Mouse (Mus musculus): Measurements from ENCODE around the gene Bcl7b. TPM values are rescaled to one million over a fixed set of nuclear protein-coding genes. Genes with fewer than 3 reads are reported as not detected.

Gene Bcl7b
- polyA plus RNA-seq (2015; fragmentation: Nextera tagmentation; extraction: Ambion mirVana) = 63.1 and 65.7 TPM in 2 replicates

DNA sequence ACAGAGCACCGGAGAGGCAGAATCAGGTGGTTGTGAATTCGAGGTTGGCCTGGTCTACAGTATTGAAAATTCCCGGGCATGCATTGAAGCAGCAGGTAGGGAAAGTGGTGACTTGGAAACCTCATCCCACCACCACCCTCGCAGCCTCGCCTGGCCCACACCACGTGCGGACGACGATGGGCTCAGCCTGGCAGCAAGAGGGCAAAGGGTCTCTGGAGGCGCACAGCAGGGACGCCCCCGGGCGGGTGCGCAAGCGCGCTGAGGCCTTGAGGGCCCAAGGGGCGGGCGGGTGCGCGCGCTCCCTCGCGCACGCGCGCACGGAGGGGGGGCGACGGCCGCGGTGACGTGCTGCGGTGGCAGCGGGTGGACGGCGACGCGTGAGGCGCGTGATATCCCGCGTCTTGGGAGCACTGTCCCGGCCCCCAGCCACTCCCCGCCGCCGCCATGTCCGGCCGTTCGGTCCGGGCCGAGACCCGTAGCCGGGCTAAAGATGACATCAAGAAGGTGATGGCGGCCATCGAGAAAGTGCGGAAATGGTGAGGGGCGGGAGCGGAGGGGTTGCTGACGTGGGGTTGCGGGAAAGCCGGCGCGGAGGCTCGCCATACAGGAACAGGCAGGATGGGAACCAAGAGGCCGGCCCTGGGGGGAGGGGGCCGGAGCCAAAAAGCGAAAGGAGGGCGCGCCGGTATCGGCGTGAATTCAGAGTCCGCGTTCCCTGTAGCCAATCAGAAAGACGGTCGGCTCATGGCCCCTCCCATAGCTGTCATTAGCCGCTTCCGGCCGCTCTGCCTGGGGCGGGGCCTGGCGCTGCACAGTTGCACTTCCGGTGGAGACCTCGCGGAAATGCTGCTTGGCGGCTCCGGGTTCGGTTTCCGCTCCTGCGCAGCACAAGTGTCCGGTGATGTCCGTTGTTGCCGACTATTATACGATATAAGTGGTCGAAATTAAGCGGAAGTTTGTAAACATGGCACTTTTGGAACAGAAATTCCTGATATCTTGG is at the start of gene Bcl7b:
TSS of gene Bcl7b (plus strand) at position 221 of the 1,000 bp plus-strand sequence.
- peak; percentile 99 for DNase-seq (ENCODE audit: low spot score)
- peak within 1 kb of the TSS; percentile 98 for H3K27ac ChIP-seq (ENCODE audit: low read length)
- ATAC-seq = peak; percentile 99
- TF ChIP-seq CTCF (IDR thresholded peaks at IDR 0.05) (peak; percentile 30), EP300 (IDR thresholded peaks at IDR 0.05) (peak; percentile 40; the same call in 1 of the 2 replicates)
- peaks cover 14% of the 10 kb centered on the region for H3K36me3 ChIP-seq (ENCODE audit: insufficient read depth, low read length)
- no peaks in the 10 kb centered on the region for H3K27me3 ChIP-seq (replicated peaks; ENCODE audit: insufficient read depth, low read length)
- H3K9ac ChIP-seq (replicated peaks; ENCODE audit: low read depth) = peak within 1 kb of the TSS; percentile 88
- H3K4me2 ChIP-seq (replicated peaks; ENCODE audit: low read depth, low read length) = peak within 1 kb of the TSS; percentile 64
- H3K4me1 ChIP-seq (ENCODE audit: insufficient read depth, low read depth, low read length) = peaks cover 6% of the 10 kb centered on the region; the same call in 1 of the 2 replicates
- H3K4me3 ChIP-seq (ENCODE audit: low read depth, low read length) = peak within 1 kb of the TSS; percentile 81
- 2% methylated on average over 69 of the region's 95 CpGs for WGBS
- H3K9me3 ChIP-seq (ENCODE audit: low read length) = no peaks in the 10 kb centered on the region

DNA sequence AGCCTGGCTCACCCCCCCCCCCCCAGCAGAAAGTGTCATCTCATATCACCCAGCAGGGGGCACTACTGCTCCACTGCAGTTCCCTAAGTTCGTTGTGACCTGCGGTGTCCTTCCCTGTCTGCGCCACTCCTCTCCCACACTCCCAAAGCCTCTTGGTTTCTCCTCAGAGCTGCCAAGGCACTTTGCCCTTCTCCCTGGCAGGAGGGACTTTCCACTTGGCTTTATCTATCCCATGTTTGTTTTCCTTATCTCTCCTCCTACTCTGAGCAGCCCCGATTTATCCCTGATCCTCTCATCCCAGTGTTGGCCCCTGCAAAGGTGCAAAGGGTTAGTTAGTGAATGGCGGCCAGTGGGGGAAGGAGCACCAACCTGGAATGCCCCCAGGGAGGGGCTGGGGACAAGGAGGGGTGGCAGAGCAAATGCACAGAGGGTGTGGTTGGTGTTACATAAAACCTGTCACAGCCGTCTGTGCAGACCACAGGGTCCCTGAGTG is 49.4 kb upstream of the Bcl7b start:
- WGBS = 6% methylated on average over 6 of the region's 6 CpGs
- no peak overlapping the region for H3K27ac ChIP-seq (ENCODE audit: low read length)
- ATAC-seq = peak; percentile 87

DNA sequence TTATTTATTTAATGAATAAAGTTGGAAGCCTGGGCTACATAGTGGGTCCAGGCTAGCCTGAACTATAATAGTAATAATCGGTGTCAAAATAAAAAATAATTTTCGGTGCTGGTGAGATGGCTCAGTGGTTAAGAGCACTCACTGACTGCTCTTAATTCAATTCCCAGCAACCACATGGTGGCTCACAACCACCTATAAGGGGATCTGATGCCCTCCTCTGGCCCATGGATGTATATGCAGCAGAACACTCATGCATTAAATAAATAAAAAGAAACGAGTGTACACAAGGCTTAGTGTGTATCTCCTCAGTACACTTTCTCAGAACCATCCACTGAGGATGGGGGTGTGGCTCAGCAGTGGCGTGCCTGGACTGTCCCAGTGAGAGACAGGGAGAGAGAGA is 47.3 kb upstream of the Bcl7b start:
- Histone ChIP-seq H3K9me3 (ENCODE audit: low read length) (no peaks in the 10 kb centered on the region), H3K4me3 (ENCODE audit: low read depth, low read length) (no peak overlapping the region), H3K4me1 (ENCODE audit: insufficient read depth, low read depth, low read length) (peaks cover 4% of the 10 kb centered on the region; the same call in 1 of the 2 replicates), H3K9ac (replicated peaks; ENCODE audit: low read depth) (no peak overlapping the region), H3K27me3 (replicated peaks; ENCODE audit: insufficient read depth, low read length) (no peaks in the 10 kb centered on the region), H3K4me2 (replicated peaks; ENCODE audit: low read depth, low read length) (no peak overlapping the region), H3K36me3 (ENCODE audit: insufficient read depth, low read length) (no peaks in the 10 kb centered on the region), H3K27ac (ENCODE audit: low read length) (no peak overlapping the region)
- 50% methylated on average over 4 of the region's 4 CpGs for WGBS
- DNase-seq (ENCODE audit: low spot score) = peak; percentile 25
- TF ChIP-seq CTCF (IDR thresholded peaks at IDR 0.05) (peak; percentile 48), EP300 (IDR thresholded peaks at IDR 0.05) (no peak)
- no peak for ATAC-seq

More for the DNA sequence above, 49.4 kb upstream of the Bcl7b start:
- Histone ChIP-seq H3K9me3 (ENCODE audit: low read length) (no peaks in the 10 kb centered on the region), H3K4me2 (replicated peaks; ENCODE audit: low read depth, low read length) (no peak overlapping the region), H3K36me3 (ENCODE audit: insufficient read depth, low read length) (no peaks in the 10 kb centered on the region), H3K9ac (replicated peaks; ENCODE audit: low read depth) (no peak overlapping the region), H3K4me1 (ENCODE audit: insufficient read depth, low read depth, low read length) (peaks cover 4% of the 10 kb centered on the region; the same call in 1 of the 2 replicates), H3K4me3 (ENCODE audit: low read depth, low read length) (no peak overlapping the region), H3K27me3 (replicated peaks; ENCODE audit: insufficient read depth, low read length) (no peaks in the 10 kb centered on the region)
- no peak for TF ChIP-seq EP300 (IDR thresholded peaks at IDR 0.05)
- TF ChIP-seq CTCF (IDR thresholded peaks at IDR 0.05) = peak; percentile 94
- DNase-seq (ENCODE audit: low spot score) = peak; percentile 91

DNA sequence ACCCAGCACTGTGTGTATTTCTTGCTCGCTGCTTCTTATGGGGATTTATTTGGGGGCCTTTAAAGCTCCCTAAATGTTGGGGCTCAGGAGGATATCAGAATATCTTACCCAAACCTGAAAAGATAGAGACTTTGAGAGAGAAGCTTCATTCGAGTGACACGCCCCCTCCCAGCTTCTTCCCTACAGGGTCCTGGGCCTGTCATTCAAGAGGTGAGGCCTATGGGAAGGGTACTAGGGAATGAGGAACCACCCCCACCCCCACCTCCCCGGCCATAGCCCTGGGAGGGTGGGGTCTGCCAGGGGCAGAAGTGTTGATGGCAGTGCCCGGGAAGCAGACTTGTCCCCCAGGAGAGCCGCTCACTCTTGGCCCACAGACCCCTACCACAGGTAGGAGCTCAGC is 42.0 kb upstream of the Bcl7b start:
- 69% methylated on average over 6 of the region's 6 CpGs for WGBS
- no peak overlapping the region for H3K27ac ChIP-seq (ENCODE audit: low read length)
- H3K36me3 ChIP-seq (ENCODE audit: insufficient read depth, low read length) = no peaks in the 10 kb centered on the region
- no peak for ATAC-seq
- no peaks in the 10 kb centered on the region for H3K27me3 ChIP-seq (replicated peaks; ENCODE audit: insufficient read depth, low read length)
- no peak overlapping the region for H3K4me2 ChIP-seq (replicated peaks; ENCODE audit: low read depth, low read length)
- DNase-seq (ENCODE audit: low spot score) = no peak
- H3K4me3 ChIP-seq (ENCODE audit: low read depth, low read length) = no peak overlapping the region
- no peaks in the 10 kb centered on the region for H3K4me1 ChIP-seq (ENCODE audit: insufficient read depth, low read depth, low read length)
- TF ChIP-seq CTCF (IDR thresholded peaks at IDR 0.05) (no peak), EP300 (IDR thresholded peaks at IDR 0.05) (no peak)
- H3K9me3 ChIP-seq (ENCODE audit: low read length) = no peaks in the 10 kb centered on the region
- H3K9ac ChIP-seq (replicated peaks; ENCODE audit: low read depth) = no peak overlapping the region

- Histone ChIP-seq H3K4me1 (ENCODE audit: insufficient read depth, low read depth, low read length) (no peaks in the 10 kb centered on the region), H3K27ac (ENCODE audit: low read length) (no peak overlapping the region), H3K4me3 (ENCODE audit: low read depth, low read length) (no peak overlapping the region), H3K4me2 (replicated peaks; ENCODE audit: low read depth, low read length) (no peak overlapping the region), H3K9ac (replicated peaks; ENCODE audit: low read depth) (no peak overlapping the region), H3K9me3 (ENCODE audit: low read length) (no peaks in the 10 kb centered on the region), H3K27me3 (replicated peaks; ENCODE audit: insufficient read depth, low read length) (no peaks in the 10 kb centered on the region; the same call in 1 of the 2 replicates), H3K36me3 (ENCODE audit: insufficient read depth, low read length) (no peaks in the 10 kb centered on the region)
- WGBS = 73% methylated on average over 6 of the region's 6 CpGs
- DNase-seq (ENCODE audit: low spot score) (no peak), ATAC-seq (no peak)
- no peak for TF ChIP-seq EP300 (IDR thresholded peaks at IDR 0.05)
- TF ChIP-seq CTCF (IDR thresholded peaks at IDR 0.05) = no peak
Measured at GRCm38 (mm10) chr5:135127669-135128068, 40.4 kb upstream of the Bcl7b start.

DNA sequence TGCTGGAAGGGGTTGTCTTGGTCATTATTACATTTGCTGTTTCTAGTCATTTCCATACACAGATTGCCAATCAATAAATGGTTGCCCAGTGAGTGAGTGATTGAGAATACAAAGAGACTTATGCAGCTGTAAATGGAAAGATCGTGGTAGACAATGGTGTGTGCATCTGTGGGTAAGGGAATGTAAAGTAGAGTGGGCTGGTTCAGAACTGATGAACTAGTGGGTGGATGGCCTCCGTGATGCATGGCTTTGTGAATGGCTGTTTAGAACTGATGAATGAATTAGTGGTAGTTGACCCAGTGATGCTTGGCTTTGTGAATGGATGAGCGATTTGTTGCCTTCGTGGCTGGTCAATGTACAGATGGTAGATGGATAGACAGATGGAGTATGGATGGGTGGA is 38.3 kb upstream of the Bcl7b start:
- Histone ChIP-seq H3K9ac (replicated peaks; ENCODE audit: low read depth) (no peak overlapping the region), H3K9me3 (ENCODE audit: low read length) (no peaks in the 10 kb centered on the region), H3K27ac (ENCODE audit: low read length) (no peak overlapping the region), H3K4me3 (ENCODE audit: low read depth, low read length) (no peak overlapping the region), H3K27me3 (replicated peaks; ENCODE audit: insufficient read depth, low read length) (peaks cover 4% of the 10 kb centered on the region; the same call in 1 of the 2 replicates), H3K4me1 (ENCODE audit: insufficient read depth, low read depth, low read length) (no peaks in the 10 kb centered on the region), H3K4me2 (replicated peaks; ENCODE audit: low read depth, low read length) (no peak overlapping the region), H3K36me3 (ENCODE audit: insufficient read depth, low read length) (no peaks in the 10 kb centered on the region)
- TF ChIP-seq CTCF (IDR thresholded peaks at IDR 0.05) = no peak
- TF ChIP-seq EP300 (IDR thresholded peaks at IDR 0.05) = no peak
- no peak for ATAC-seq
- no peak for DNase-seq (ENCODE audit: low spot score)
- WGBS = 83% methylated on average over 4 of the region's 4 CpGs
